8 mouse cellular contexts compared by ENCODE assay signal in genomic region chr1:162548016-162548916, GRCm38 (mm10). TPM values are rescaled to one million over a fixed set of nuclear protein-coding genes. Genes with fewer than 3 reads are reported as not detected.
DNase-seq lines count a peak whose midpoint lies in the region; ATAC-seq and TF ChIP-seq lines count a peak whose summit lies in the region.

Mettl13 (minus strand) TSS chr1:162548551.

- H3K79me2 ChIP-seq in liver, adult 2 months (ENCODE audit: control insufficient read depth, insufficient read depth, low read length): no peaks in the 10 kb centered on the region

- H3K4me3 ChIP-seq in heart, embryonic 11.5 days (ENCODE audit: low read depth, low read length): peak within 1 kb of the TSS; percentile 77
- peak within 1 kb of the TSS; percentile 85 for H3K4me3 ChIP-seq in kidney, embryonic 16.5 days (ENCODE audit: low read length)
- H3K4me3 ChIP-seq in liver, adult 2 months (ENCODE audit: insufficient read depth, low read depth, low read length): peak within 1 kb of the TSS; percentile 66
- H3K4me3 ChIP-seq in stomach, embryonic 14.5 days (ENCODE audit: low read depth, low read length): peak within 1 kb of the TSS; percentile 62

- ATAC-seq in erythroblast, adult 5-6 weeks (replicated peaks; ENCODE audit: low FRiP score, poor library complexity, severe bottlenecking): peak; percentile 98
- peak; percentile 98 for ATAC-seq in heart, embryonic 11.5 days (replicated peaks; ENCODE audit: insufficient number of reproducible peaks, low FRiP score, low TSS enrichment)
- ATAC-seq in kidney, embryonic 16.5 days (ENCODE audit: low FRiP score, low TSS enrichment): peak; percentile 99
- ATAC-seq in stomach, embryonic 14.5 days (ENCODE audit: insufficient number of reproducible peaks, insufficient read depth, low FRiP score, low read depth): peak; percentile 98

- H3K9me3 ChIP-seq in heart, embryonic 11.5 days (replicated peaks; ENCODE audit: control insufficient read depth, low read length): no peaks in the 10 kb centered on the region
- no peaks in the 10 kb centered on the region for H3K9me3 ChIP-seq in kidney, embryonic 16.5 days (ENCODE audit: low read length)
- no peaks in the 10 kb centered on the region for H3K9me3 ChIP-seq in stomach, embryonic 14.5 days (ENCODE audit: control insufficient read depth, low read depth, low read length)

- peak within 1 kb of the TSS; percentile 99 for H3K4me2 ChIP-seq in heart, embryonic 11.5 days
- H3K4me2 ChIP-seq in kidney, embryonic 16.5 days (replicated peaks; ENCODE audit: low read depth, low read length): peak within 1 kb of the TSS; percentile 95
- H3K4me2 ChIP-seq in stomach, embryonic 14.5 days (replicated peaks; ENCODE audit: low read depth, low read length): peak within 1 kb of the TSS; percentile 86

- H3K36me3 ChIP-seq in heart, embryonic 11.5 days (ENCODE audit: control insufficient read depth, insufficient read depth, low read length): peaks cover 6% of the 10 kb centered on the region
- H3K36me3 ChIP-seq in kidney, embryonic 16.5 days (ENCODE audit: insufficient read depth, low read length): peaks cover 23% of the 10 kb centered on the region
- no peaks in the 10 kb centered on the region; the same call in 1 of the 2 replicates for H3K36me3 ChIP-seq in liver, adult 2 months (ENCODE audit: control insufficient read depth, insufficient read depth, low read length)
- H3K36me3 ChIP-seq in stomach, embryonic 14.5 days (ENCODE audit: control insufficient read depth, insufficient read depth, low read length): peaks cover 25% of the 10 kb centered on the region

- no peaks in the 10 kb centered on the region for H3K27me3 ChIP-seq in heart, embryonic 11.5 days (ENCODE audit: control insufficient read depth, insufficient read depth, low read length)
- H3K27me3 ChIP-seq in kidney, embryonic 16.5 days (ENCODE audit: insufficient read depth, low read length): no peaks in the 10 kb centered on the region
- H3K27me3 ChIP-seq in liver, adult 2 months (ENCODE audit: control insufficient read depth, insufficient read depth, low read length): no peaks in the 10 kb centered on the region
- H3K27me3 ChIP-seq in stomach, embryonic 14.5 days (ENCODE audit: control insufficient read depth, insufficient read depth, low read length): no peaks in the 10 kb centered on the region

- TF ChIP-seq CTCF in liver, adult 2 months (IDR thresholded peaks at IDR 0.05; ENCODE audit: low read depth, low read length): no peak

- peaks cover 9% of the 10 kb centered on the region for H3K4me1 ChIP-seq in heart, embryonic 11.5 days (ENCODE audit: control insufficient read depth, insufficient read depth, low read length)
- H3K4me1 ChIP-seq in kidney, embryonic 16.5 days (ENCODE audit: insufficient read depth, low read length): peaks cover 14% of the 10 kb centered on the region
- peaks cover 6% of the 10 kb centered on the region for H3K4me1 ChIP-seq in liver, adult 2 months (ENCODE audit: control insufficient read depth, insufficient read depth, low read length)
- peaks cover 8% of the 10 kb centered on the region for H3K4me1 ChIP-seq in stomach, embryonic 14.5 days (ENCODE audit: control insufficient read depth, insufficient read depth, low read length)

- under 1% methylated on average over 52 of the region's 52 CpGs for WGBS in heart, embryonic 11.5 days (ENCODE audit: insufficient replicate concordance)
- WGBS in kidney, embryonic 16.5 days: under 1% methylated on average over 52 of the region's 52 CpGs
- WGBS in liver, adult 2 months: under 1% methylated on average over 52 of the region's 52 CpGs
- 1% methylated on average over 52 of the region's 52 CpGs for WGBS in stomach, embryonic 14.5 days

- peak; percentile 79 for TF ChIP-seq POLR2A in liver, adult 2 months (IDR thresholded peaks at IDR 0.05; ENCODE audit: extremely low read depth, insufficient read depth, low read length)

- DNase-seq in B cell, adult 2 months: peak; percentile 85 to 88
- DNase-seq in brain, adult 2 months (ENCODE audit: low read depth, low spot score): peak; percentile 98
- DNase-seq in liver, adult 2 months (ENCODE audit: extremely low read depth, low read depth, low spot score): peak; percentile 88
- DNase-seq in naive thymus-derived CD4-positive, alpha-beta T cell, adult 2 months (ENCODE audit: low read depth): peak; percentile 93

- H3K27ac ChIP-seq in heart, embryonic 11.5 days (ENCODE audit: low read depth, low read length): peak within 1 kb of the TSS; percentile 65; the same call in 1 of the 2 replicates
- H3K27ac ChIP-seq in kidney, embryonic 16.5 days (ENCODE audit: low read length): peak within 1 kb of the TSS; percentile 79
- H3K27ac ChIP-seq in liver, adult 2 months (replicated peaks; ENCODE audit: insufficient read depth, low read depth, low read length): peak within 1 kb of the TSS; percentile 43
- H3K27ac ChIP-seq in stomach, embryonic 14.5 days (ENCODE audit: low read length): peak within 1 kb of the TSS; percentile 55; the same call in 1 of the 2 replicates

- H3K9ac ChIP-seq in heart, embryonic 11.5 days (ENCODE audit: low read depth, low read length): peak within 1 kb of the TSS; percentile 79
- peak within 1 kb of the TSS; percentile 79 for H3K9ac ChIP-seq in kidney, embryonic 16.5 days (replicated peaks; ENCODE audit: low read length)
- peak within 1 kb of the TSS; percentile 77 for H3K9ac ChIP-seq in liver, adult 2 months (ENCODE audit: low read depth, low read length)
- peak within 1 kb of the TSS; percentile 57 for H3K9ac ChIP-seq in stomach, embryonic 14.5 days (replicated peaks; ENCODE audit: low read depth, low read length)

RNA-seq across cellular contexts. Expression of gene Mettl13, which starts in this region (rescaled TPM):
- 0.96 and 1.0 TPM in 2 replicates for total RNA-seq in erythroblast, adult 5-6 weeks (2015; ENCODE audit: low replicate concordance)
- total RNA-seq in erythroblast, adult 5-6 weeks (2017; ENCODE audit: low replicate concordance): 1.7 and 2.2 TPM in 2 replicates
- polyA plus RNA-seq in heart, embryonic 11.5 days (2014; fragmentation: Nextera tagmentation; extraction: Ambion mirVana): 8.1 and 8.8 TPM in 2 replicates
- 24.7 and 26.8 TPM in 2 replicates for polyA plus RNA-seq in kidney, embryonic 16.5 days (2015; fragmentation: Nextera tagmentation; extraction: Ambion mirVana)
- 3.0 and 4.4 TPM in 2 replicates for total RNA-seq in liver, adult 2 months (2014; rRNA removed)
- 4.6 and 8.6 TPM in 2 replicates for polyA plus RNA-seq in liver, adult 2 months (2012; rRNA removed)
- 15.7 and 16.1 TPM in 2 replicates for polyA plus RNA-seq in stomach, embryonic 14.5 days (2014; fragmentation: Nextera tagmentation; extraction: Ambion mirVana)

Comparison
In these comparisons a context has a peak if more than half of its experiments do, and no peak if none do; other contexts are left out.
1. Peak in every context shown above with its lines: DNase-seq, ATAC-seq, H3K4me3 ChIP-seq and H3K27ac ChIP-seq.